Mouse (Mus musculus): ENCODE measurements around the gene Lrrtm3. TPM values are rescaled to one million over a fixed set of nuclear protein-coding genes. Genes with fewer than 3 reads are reported as not detected.

The Lrrtm3 gene
- total RNA-seq, 2 experiments from 2014 or later = 54.4 to 58.2 TPM

DNA sequence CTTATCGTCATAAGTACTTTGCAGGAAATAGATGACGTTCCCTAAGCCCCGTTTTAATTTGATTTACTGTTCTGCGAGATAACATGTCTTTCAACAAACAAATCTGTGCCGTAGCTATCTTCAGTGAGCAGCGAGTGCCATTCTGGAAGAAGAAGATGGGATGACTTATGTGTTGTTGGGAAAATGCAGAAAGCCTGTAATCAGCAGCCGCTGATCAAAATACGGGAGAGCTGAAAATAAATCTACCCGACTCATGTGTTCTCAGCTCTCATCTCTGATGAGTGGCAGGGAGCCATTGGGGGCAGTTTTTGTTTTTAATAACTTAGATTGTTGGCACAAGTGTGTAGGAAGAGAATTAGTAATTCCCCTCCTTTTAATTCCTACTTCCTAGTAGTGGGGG lies 26.4 kb downstream of the Lrrtm3 start:
- DNase-seq (ENCODE audit: extremely low spot score in 1 of 2, low spot score in 2 of 2) = no peak
- intact Hi-C loops (cut with DNase I) = no loop called here

- intact Hi-C loops (cut with DNase I) = no loop called here
- DNase-seq (ENCODE audit: extremely low spot score in 1 of 2, low spot score in 2 of 2) = no peak
These were observed 40.1 kb downstream of the Lrrtm3 start for GRCm38 (mm10) chr10:64049946-64050345.

DNA sequence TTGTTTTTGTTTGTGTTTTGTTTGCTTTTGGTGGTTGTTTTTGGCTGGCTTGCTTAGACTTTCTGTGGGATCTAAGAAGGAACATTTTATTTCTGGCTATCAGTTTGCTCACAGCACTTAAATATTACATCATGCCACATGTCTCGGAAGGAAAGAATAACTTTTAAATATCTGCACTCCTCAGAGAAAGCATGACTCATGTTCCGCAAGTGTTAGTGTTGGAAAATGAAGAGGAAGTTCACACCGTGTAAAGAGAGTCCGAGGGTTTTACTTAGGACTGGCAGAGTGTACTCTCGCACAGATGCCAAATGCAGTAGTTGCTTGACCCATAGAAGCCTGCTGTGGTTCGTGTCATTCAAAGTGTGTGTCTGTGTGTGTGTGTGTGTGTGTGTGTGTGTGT lies 40.9 kb downstream of the Lrrtm3 start:
- intact Hi-C loops (cut with DNase I) = no loop called here
- no peak for DNase-seq (ENCODE audit: extremely low spot score in 1 of 2, low spot score in 2 of 2)

DNA sequence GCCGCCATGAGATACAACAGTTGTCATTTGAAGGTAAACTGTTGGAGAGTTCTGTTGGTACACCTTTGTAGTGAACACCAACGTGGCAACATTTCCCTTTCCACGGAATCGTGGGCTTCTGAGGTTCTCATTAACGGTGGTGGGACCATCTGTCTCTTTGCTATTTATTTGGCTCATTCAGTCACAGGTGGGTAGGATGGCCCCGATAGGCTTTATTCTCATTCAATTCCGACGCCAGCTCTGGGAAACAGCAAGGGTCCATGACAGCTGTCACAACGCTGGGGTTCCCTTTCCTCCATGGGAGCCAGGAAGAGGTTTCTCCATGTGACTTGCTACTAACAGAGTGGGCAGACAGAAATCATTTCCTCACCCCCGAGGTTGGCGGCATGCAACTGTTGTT lies 48.2 kb downstream of the Lrrtm3 start:
- DNase-seq (ENCODE audit: extremely low spot score in 1 of 2, low spot score in 2 of 2) = no peak
- intact Hi-C loops (cut with DNase I) = no loop called here

GRCm38 (mm10) chr10:64041218-64041617 lies 48.9 kb downstream of the Lrrtm3 start:
- no peak for DNase-seq (ENCODE audit: extremely low spot score in 1 of 2, low spot score in 2 of 2)
- intact Hi-C loops (cut with DNase I) = no loop called here

GRCm38 (mm10) chr10:64039760-64040535 lies 50.1 kb downstream of the Lrrtm3 start:
- intact Hi-C loops (cut with DNase I) = no loop called here

GRCm38 (mm10) chr10:64030901-64031300 lies 59.2 kb downstream of the Lrrtm3 start:
- no peak for DNase-seq (ENCODE audit: extremely low spot score in 1 of 2, low spot score in 2 of 2)
- intact Hi-C loops (cut with DNase I) = no loop called here

More at GRCm38 (mm10) chr10:64039760-64040535, 50.1 kb downstream of the Lrrtm3 start:
- DNase-seq (ENCODE audit: extremely low spot score in 1 of 2, low spot score in 2 of 2) = no peak

DNA sequence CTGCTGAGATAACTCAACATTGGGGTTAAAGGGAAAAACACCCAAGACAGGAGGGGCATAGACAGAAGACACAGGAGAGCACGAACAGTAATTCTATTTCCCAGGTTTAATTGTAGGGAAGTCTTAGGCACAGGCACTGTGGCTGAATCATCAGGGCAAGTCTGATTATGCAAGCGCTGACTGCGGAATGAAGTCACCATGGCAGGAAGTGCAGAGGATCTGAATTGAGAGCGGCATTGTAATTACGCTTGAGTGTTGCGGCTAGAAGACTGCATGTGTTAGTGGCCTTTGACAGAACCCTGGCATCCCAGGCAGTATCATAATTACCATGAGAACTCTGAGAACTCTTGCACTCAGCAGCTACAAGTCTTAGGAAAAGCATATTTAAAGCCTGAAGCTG lies 66.7 kb downstream of the Lrrtm3 start:
- DNase-seq (ENCODE audit: extremely low spot score in 1 of 2, low spot score in 2 of 2) = no peak
- intact Hi-C loops (cut with DNase I) = no loop called here

DNA sequence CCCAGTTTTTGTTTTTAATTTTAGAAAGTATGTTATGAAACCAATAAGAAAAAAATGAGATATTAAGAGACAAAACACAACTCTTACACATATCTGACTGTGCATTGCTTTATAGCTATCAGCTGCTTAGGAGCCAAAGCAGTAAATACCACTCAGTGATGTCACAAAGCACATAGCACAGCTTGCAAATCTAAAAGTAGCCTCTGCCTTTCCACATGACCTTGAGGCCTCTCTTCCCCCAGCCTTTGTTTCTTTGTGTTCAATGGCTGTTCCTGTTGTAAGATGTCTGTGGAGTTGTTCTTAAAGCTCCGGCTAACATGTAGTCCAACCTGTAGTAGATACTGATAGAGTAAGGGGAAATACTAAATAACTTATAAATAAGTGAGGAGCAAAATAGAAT lies 69.7 kb downstream of the Lrrtm3 start:
- intact Hi-C loops (cut with DNase I) = no loop called here
- no peak for DNase-seq (ENCODE audit: extremely low spot score in 1 of 2, low spot score in 2 of 2)

GRCm38 (mm10) chr10:64001996-64002395 lies 88.1 kb downstream of the Lrrtm3 start:
- intact Hi-C loops (cut with DNase I) = no loop called here

GRCm38 (mm10) chr10:64001531-64001930 lies 88.5 kb downstream of the Lrrtm3 start:
- DNase-seq (ENCODE audit: extremely low spot score in 1 of 2, low spot score in 2 of 2) = no peak
- intact Hi-C loops (cut with DNase I) = no loop called here

More at GRCm38 (mm10) chr10:64001996-64002395, 88.1 kb downstream of the Lrrtm3 start:
- no peak for DNase-seq (ENCODE audit: extremely low spot score in 1 of 2, low spot score in 2 of 2)

DNA sequence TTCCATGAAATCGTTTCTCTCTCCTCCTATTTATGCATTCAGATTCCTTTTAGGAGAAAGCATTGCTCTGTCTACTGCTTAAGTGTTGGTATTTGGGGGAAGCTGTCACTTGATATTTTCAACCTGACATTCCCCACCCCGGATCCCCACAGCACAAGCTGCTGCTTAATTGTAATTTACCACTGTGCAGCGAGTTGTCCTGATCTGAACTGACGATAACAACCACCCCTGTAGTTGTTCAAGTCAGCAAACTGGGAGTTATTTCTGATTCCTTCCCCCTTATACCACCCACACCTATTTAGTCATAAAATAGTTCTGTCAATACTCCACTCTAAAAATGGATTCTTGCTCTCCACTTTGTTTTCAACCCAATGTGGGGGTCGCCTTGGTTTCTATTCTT lies 95.8 kb downstream of the Lrrtm3 start:
- intact Hi-C loops (cut with DNase I) = no loop called here
- no peak for DNase-seq (ENCODE audit: extremely low spot score in 1 of 2, low spot score in 2 of 2)

- peak in 1 of 2 experiments; percentile 16 for DNase-seq (ENCODE audit: extremely low spot score in 1 of 2, low spot score in 2 of 2)
- intact Hi-C loops (cut with DNase I) = no loop called here
These were observed 104.5 kb downstream of the Lrrtm3 start for GRCm38 (mm10) chr10:63985576-63985975.

- intact Hi-C loops (cut with DNase I) = no loop called here
- no peak for DNase-seq (ENCODE audit: extremely low spot score in 1 of 2, low spot score in 2 of 2)
These were observed 110.7 kb downstream of the Lrrtm3 start for GRCm38 (mm10) chr10:63979410-63979809.

DNA sequence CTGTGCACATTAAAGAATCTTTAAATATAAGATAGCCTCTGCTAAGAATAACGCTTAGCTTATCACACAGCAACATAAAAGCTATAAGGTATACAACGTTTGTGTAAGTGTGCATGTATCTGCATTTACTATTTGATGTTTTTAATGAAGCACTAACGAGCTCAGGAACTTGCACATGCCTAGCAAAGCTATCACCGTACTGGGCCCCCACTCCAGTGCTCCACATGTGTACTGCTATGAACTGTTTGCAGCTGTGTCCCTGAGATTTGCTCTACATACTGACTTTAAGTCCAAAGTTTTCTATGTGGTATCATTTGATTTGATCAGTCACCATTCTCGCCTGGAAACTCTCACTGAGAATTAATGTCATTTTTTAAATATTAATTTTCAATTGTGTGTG lies 111.1 kb downstream of the Lrrtm3 start:
- DNase-seq (ENCODE audit: extremely low spot score in 1 of 2, low spot score in 2 of 2) = no peak
- intact Hi-C loops (cut with DNase I) = no loop called here

- intact Hi-C loops (cut with DNase I) = no loop called here
- DNase-seq (ENCODE audit: extremely low spot score in 1 of 2, low spot score in 2 of 2) = no peak
These were observed 111.5 kb downstream of the Lrrtm3 start for GRCm38 (mm10) chr10:63978535-63978934.

GRCm38 (mm10) chr10:63978101-63978500 lies 112.0 kb downstream of the Lrrtm3 start:
- DNase-seq (ENCODE audit: extremely low spot score in 1 of 2, low spot score in 2 of 2) = no peak
- intact Hi-C loops (cut with DNase I) = no loop called here

DNA sequence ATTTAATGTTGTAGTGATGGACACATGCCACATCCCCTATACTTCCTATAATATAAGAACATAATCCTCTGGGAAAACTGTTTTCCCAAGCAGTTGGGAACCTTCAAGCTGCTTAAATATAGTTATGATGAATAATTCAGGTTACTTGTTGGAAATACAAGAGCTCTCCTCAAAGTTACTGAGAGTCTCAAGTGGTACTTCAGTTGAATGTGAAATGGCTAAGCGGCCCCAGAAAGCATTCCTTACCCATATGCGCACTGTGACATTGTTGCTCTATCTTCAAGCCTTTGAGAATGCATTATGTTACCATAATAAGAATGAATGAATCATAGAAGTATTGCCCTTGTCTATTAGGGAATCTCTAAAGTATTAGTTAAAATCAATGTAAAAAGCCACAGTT lies 117.8 kb downstream of the Lrrtm3 start:
- intact Hi-C loops (cut with DNase I) = no loop called here

GRCm38 (mm10) chr10:63954308-63954930 lies 135.7 kb downstream of the Lrrtm3 start:
- intact Hi-C loops (cut with DNase I) = no loop called here
- peak; percentile 6 to 34 for DNase-seq (ENCODE audit: extremely low spot score in 1 of 2, low spot score in 2 of 2)

More for the DNA sequence above, 117.8 kb downstream of the Lrrtm3 start:
- no peak for DNase-seq (ENCODE audit: extremely low spot score in 1 of 2, low spot score in 2 of 2)

DNA sequence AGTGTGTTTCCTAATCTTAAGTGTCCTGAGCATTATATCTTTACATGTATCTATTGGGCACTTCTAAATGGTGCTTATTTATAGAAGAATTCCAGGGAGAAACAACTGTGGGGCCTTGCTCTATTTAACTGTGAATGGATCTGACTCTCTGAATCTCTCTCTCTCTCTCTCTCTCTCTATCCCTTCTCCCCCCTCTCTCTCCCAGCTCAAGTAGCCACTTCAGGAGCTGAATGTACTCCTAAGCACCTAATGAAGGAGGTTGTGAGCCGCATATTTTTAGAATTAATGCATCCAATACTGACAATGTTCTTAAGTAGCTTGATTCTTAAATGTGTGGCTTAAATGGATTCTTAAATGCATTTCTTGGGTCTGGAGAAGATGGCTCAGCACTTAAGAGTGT lies 138.6 kb downstream of the Lrrtm3 start:
- DNase-seq (ENCODE audit: extremely low spot score in 1 of 2, low spot score in 2 of 2) = no peak
- intact Hi-C loops (cut with DNase I) = no loop called here
